Mouse (Mus musculus): ENCODE measurements at regions not wholly inside any gene's neighbourhood (a gene's known extent, or its start where the extent isn't known, plus 50 kb on each side); places are given as distances from the start of the nearest gene placed in this dataset.

DNA sequence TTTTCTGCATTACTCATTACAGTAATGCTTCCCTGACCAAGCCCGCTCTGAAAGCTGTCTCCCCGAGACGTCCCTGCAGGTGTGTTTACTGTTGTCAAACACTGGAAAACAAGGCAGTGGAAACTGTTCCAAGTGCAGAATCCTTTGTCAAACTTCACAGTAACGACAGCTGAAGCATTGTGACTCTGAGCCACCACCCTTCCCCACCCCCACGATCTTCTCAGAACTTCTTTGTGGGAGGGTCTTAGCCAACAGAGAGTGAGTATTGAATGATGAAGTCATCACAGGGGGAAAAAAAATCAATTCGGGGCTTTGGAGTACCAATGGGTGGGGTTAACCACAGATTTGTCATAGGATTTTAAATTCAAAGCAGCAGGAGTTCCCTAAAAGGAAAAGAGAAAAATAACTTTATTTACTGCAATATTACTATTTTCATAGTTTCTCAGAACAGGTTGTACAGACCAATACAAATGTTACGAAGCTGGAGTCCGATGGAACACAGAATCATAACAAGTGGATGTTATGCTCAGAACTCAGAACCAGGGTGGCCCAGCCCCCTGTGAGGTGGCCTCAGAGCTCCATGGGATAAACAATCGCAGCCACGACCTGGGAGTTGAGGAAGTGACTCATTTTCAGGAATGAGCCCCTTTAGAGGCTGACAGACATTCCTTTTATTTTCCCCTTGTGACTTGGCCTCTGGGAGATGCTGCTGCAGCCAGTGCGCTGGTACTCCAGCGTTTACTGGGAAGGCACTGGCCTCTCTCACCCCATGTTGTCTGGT, 65.5 kb upstream of the Galnt15 start:
- no peaks in the 10 kb centered on the region for H3K9me3 ChIP-seq (replicated peaks; ENCODE audit: low read length)
- no peaks in the 10 kb centered on the region for H3K36me3 ChIP-seq (ENCODE audit: insufficient read depth, low read length)
- H3K4me3 ChIP-seq (replicated peaks; ENCODE audit: low read depth, low read length), result no peak overlapping the region
- no peak overlapping the region for H3K4me2 ChIP-seq (ENCODE audit: low read length)
- no peak for TF ChIP-seq CTCF (IDR thresholded peaks at IDR 0.05; ENCODE audit: low read depth)
- H3K9ac ChIP-seq (ENCODE audit: low read depth, low read length), result no peak overlapping the region
- H3K27me3 ChIP-seq (ENCODE audit: insufficient read depth, low read length), result no peaks in the 10 kb centered on the region
- peak overlapping the region; percentile 16; the same call in 1 of the 2 replicates for H3K27ac ChIP-seq
- ATAC-seq (replicated peaks; ENCODE audit: low FRiP score, low read depth), result no peak
- H3K4me1 ChIP-seq (replicated peaks; ENCODE audit: insufficient read depth, low read length), result peaks cover 6% of the 10 kb centered on the region; the same call in 1 of the 2 replicates
- 50% methylated on average over 12 of the region's 12 CpGs for WGBS
- DNase-seq (ENCODE audit: low spot score), result peak; percentile 41

- Histone ChIP-seq H3K27ac (no peak overlapping the region), H3K27me3 (ENCODE audit: insufficient read depth, low read length) (no peaks in the 10 kb centered on the region), H3K4me2 (ENCODE audit: low read length) (no peak overlapping the region), H3K9ac (ENCODE audit: low read depth, low read length) (no peak overlapping the region), H3K36me3 (ENCODE audit: insufficient read depth, low read length) (no peaks in the 10 kb centered on the region), H3K9me3 (replicated peaks; ENCODE audit: low read length) (no peaks in the 10 kb centered on the region), H3K4me1 (replicated peaks; ENCODE audit: insufficient read depth, low read length) (peaks cover 6% of the 10 kb centered on the region; the same call in 1 of the 2 replicates), H3K4me3 (replicated peaks; ENCODE audit: low read depth, low read length) (no peak overlapping the region)
- no peak for DNase-seq (ENCODE audit: low spot score)
- TF ChIP-seq CTCF (IDR thresholded peaks at IDR 0.05; ENCODE audit: low read depth), result no peak
- WGBS, result 61% methylated on average over 2 of the region's 2 CpGs
- no peak for ATAC-seq (replicated peaks; ENCODE audit: low FRiP score, low read depth)
These were observed 64.7 kb upstream of the Galnt15 start for GRCm38 (mm10) chr14:31964076-31964475.

- WGBS, result 74% methylated on average over 4 of the region's 4 CpGs
These were observed 64.0 kb upstream of the Galnt15 start for GRCm38 (mm10) chr14:31964831-31965230.

GRCm38 (mm10) chr14:31969531-31969930, 59.3 kb upstream of the Galnt15 start:
- no peak for ATAC-seq (replicated peaks; ENCODE audit: low FRiP score, low read depth)
- H3K36me3 ChIP-seq (ENCODE audit: insufficient read depth, low read length), result no peaks in the 10 kb centered on the region
- WGBS, result 82% methylated on average over 4 of the region's 4 CpGs
- H3K9me3 ChIP-seq (replicated peaks; ENCODE audit: low read length), result no peaks in the 10 kb centered on the region
- H3K4me1 ChIP-seq (replicated peaks; ENCODE audit: insufficient read depth, low read length), result no peaks in the 10 kb centered on the region
- H3K27ac ChIP-seq, result no peak overlapping the region
- TF ChIP-seq CTCF (IDR thresholded peaks at IDR 0.05; ENCODE audit: low read depth), result no peak
- no peak for DNase-seq (ENCODE audit: low spot score)
- H3K4me2 ChIP-seq (ENCODE audit: low read length), result no peak overlapping the region
- no peak overlapping the region for H3K9ac ChIP-seq (ENCODE audit: low read depth, low read length)
- H3K4me3 ChIP-seq (replicated peaks; ENCODE audit: low read depth, low read length), result no peak overlapping the region
- no peaks in the 10 kb centered on the region for H3K27me3 ChIP-seq (ENCODE audit: insufficient read depth, low read length)

More at GRCm38 (mm10) chr14:31964831-31965230, 64.0 kb upstream of the Galnt15 start:
- no peak overlapping the region for H3K4me3 ChIP-seq (replicated peaks; ENCODE audit: low read depth, low read length)
- TF ChIP-seq CTCF (IDR thresholded peaks at IDR 0.05; ENCODE audit: low read depth), result no peak
- H3K9me3 ChIP-seq (replicated peaks; ENCODE audit: low read length), result no peaks in the 10 kb centered on the region
- ATAC-seq (replicated peaks; ENCODE audit: low FRiP score, low read depth) (no peak), DNase-seq (ENCODE audit: low spot score) (no peak)
- H3K27ac ChIP-seq, result no peak overlapping the region
- H3K4me1 ChIP-seq (replicated peaks; ENCODE audit: insufficient read depth, low read length), result peaks cover 6% of the 10 kb centered on the region; the same call in 1 of the 2 replicates
- H3K36me3 ChIP-seq (ENCODE audit: insufficient read depth, low read length), result no peaks in the 10 kb centered on the region
- no peaks in the 10 kb centered on the region for H3K27me3 ChIP-seq (ENCODE audit: insufficient read depth, low read length)
- H3K4me2 ChIP-seq (ENCODE audit: low read length), result no peak overlapping the region
- H3K9ac ChIP-seq (ENCODE audit: low read depth, low read length), result no peak overlapping the region

- Histone ChIP-seq H3K9ac (ENCODE audit: low read depth, low read length) (no peak overlapping the region), H3K27ac (no peak overlapping the region), H3K36me3 (ENCODE audit: insufficient read depth, low read length) (no peaks in the 10 kb centered on the region), H3K4me1 (replicated peaks; ENCODE audit: insufficient read depth, low read length) (no peaks in the 10 kb centered on the region), H3K4me2 (ENCODE audit: low read length) (no peak overlapping the region), H3K9me3 (replicated peaks; ENCODE audit: low read length) (no peaks in the 10 kb centered on the region), H3K4me3 (replicated peaks; ENCODE audit: low read depth, low read length) (no peak overlapping the region), H3K27me3 (ENCODE audit: insufficient read depth, low read length) (no peaks in the 10 kb centered on the region)
- DNase-seq (ENCODE audit: low spot score) (no peak), ATAC-seq (replicated peaks; ENCODE audit: low FRiP score, low read depth) (no peak)
- no peak for TF ChIP-seq CTCF (IDR thresholded peaks at IDR 0.05; ENCODE audit: low read depth)
- 84% methylated on average over 3 of the region's 3 CpGs for WGBS
These were observed 58.5 kb upstream of the Galnt15 start for GRCm38 (mm10) chr14:31970245-31970830.

DNA sequence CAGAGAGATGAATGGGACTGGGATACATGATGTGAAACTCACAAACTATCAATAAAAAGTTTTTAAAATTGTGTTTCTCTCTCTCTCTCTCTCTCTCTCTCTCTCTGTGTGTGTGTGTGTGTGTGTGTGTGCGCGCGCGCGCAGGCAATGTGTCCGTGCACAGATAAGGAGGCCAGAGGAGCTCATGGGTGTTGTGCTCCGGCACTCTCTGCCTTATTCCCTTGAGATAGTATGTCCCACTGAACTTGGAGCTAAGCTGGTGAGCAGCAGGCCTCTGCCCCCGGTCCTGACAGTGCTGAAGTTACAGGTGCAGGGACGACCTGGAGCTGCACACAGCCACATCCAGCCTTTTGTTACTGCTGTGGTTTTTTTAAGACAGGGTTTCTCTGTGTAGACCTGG, 57.9 kb upstream of the Galnt15 start:
- ATAC-seq (replicated peaks; ENCODE audit: low FRiP score, low read depth) (no peak), DNase-seq (ENCODE audit: low spot score) (no peak)
- Histone ChIP-seq H3K4me2 (ENCODE audit: low read length) (no peak overlapping the region), H3K9ac (ENCODE audit: low read depth, low read length) (no peak overlapping the region), H3K9me3 (replicated peaks; ENCODE audit: low read length) (no peaks in the 10 kb centered on the region), H3K4me3 (replicated peaks; ENCODE audit: low read depth, low read length) (no peak overlapping the region), H3K27ac (no peak overlapping the region), H3K27me3 (ENCODE audit: insufficient read depth, low read length) (no peaks in the 10 kb centered on the region), H3K36me3 (ENCODE audit: insufficient read depth, low read length) (no peaks in the 10 kb centered on the region), H3K4me1 (replicated peaks; ENCODE audit: insufficient read depth, low read length) (no peaks in the 10 kb centered on the region)
- 89% methylated on average over 9 of the region's 9 CpGs for WGBS
- no peak for TF ChIP-seq CTCF (IDR thresholded peaks at IDR 0.05; ENCODE audit: low read depth)

Measured in kidney, postnatal 0 days (tissue).